Mouse (Mus musculus) CD4-positive helper T cell, adult 2 months (primary cell): ENCODE data around the gene Grap.

Source experiments
- DNase-seq: peaks from one replicate; pipeline ENCODE4 v3.0.0-alpha.2; 2012; ENCODE audit warnings: low read depth, missing footprints, low spot score

The Grap gene

DNA sequence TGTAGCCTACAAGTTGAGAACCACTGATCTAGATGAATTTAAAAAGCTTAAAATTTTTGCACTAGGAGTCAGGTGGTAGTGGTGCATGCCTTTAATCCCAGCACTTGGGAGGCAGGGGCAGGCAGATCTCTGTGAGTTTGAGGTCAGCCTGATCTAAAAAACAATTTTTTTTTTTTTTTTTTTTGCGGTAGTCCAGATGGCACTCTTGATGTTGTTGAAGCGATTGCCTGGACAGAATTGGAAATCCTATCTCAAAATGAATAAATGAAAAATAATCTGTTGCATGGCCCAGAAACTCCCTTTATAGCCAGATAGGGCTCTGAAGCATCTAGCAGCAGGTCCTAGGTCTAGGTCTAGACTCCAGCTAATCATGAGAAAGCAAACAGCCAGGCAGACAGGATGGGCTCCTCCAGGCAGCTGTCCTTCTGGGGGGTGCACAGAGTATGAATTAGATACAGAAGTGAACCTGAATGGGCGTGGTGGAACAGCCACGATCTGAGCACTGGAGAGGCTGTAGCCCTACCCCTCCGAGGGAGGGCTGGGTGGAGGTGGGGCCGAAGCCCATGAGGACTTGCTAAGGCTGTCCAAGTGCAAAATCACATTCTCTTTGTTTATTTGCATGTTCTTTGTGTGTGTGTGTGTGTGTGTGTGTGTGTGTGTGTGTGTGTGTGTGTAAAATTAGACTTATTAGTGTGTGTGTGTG, 3.2 kb downstream of the Grap start:
- no peak for DNase-seq

- no peak for DNase-seq
These were observed 4.4 kb downstream of the Grap start for GRCm38 (mm10) chr11:61657432-61657831.

GRCm38 (mm10) chr11:61658360-61658922, 5.4 kb downstream of the Grap start:
- DNase-seq = no peak

DNA sequence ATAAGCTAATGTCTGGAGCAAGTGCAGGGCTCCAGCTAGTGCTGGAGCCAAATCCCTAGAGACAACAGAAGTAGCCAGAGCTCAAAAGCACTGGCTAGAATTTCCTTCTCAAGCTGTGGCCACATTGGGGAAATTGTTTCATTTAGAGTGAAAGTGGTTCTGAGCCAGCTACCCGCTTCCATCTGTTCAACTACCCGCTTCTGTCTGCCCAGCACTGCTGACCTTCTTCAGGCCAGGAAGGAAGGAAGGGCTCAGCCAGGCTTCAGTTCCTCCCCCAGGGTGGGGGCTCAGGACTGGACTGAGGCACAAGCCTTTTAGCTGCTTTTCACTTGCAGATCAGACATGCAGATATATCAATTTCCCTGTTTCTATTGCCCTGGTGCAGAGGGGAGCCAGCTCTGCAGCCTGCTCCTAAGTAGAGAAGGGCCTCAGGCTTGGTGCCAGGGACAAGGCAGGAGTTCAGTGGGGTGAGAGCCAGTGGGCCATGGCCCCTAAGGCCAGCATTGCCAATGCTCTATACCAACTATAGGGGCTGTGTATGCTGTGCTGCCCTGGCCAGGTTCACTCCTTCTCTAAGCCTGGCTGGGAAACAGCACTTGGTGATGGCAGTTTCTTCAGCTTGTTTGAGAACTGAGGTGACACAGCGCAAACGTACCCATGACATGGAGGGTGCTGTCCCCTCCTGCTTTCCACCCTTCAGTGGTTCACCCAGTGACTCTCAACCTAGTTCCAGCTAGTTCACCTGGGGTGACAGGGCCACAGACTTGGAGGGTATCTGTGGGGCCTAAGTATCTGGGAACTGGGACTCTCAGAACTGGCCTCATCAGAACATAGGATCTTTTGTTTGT, 6.2 kb downstream of the Grap start:
- DNase-seq = no peak

DNA sequence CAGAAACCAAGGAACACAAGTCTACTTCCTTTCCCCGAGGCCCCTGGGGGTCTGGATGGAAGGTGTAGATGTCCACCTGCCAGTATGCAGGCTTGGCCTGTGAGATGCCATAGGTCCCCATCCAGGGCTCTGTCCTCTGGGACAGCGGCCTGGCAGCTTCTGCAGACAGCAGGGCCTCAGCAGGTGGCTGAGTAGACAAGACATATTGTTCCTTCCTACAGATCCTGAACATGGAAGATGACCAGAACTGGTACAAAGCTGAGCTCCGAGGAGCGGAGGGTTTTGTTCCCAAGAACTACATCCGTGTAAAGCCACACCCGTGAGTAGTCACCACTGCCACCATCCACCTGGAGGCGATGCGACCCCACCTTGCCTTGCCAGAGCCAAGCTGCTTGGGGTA, 6.9 kb downstream of the Grap start:
- no peak for DNase-seq

DNA sequence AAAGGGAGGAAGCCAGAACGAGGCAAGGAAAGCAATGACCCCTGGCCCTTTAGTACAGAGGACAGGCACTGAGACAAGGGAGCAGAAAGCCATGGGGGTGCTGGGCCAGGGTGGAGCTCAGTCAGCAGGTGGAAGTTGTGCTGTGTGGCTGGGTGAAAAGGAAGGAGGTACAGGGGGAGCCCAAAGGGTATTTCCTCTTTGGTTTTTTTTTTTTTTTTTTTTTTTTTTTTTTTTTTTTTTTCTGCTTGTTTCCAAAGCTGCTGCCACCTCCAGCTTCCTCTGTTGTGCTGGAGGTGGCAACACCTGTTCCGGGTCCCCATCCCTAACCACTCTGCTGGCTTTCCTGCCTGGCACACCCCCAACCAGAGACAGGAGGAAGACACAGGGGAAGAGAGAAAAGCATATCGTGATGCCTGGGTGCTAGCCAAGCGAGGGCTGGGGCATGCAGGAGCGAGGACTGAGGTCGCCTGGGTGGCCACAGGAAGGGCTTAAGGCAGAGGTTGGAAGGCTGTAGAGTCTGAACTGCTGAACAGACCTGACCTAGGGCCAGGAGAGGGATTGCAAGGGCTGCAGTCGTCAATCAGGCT, 7.8 kb downstream of the Grap start:
- peak; percentile 70 for DNase-seq

- DNase-seq = no peak
These were observed 9.1 kb downstream of the Grap start for GRCm38 (mm10) chr11:61662189-61662588.

- DNase-seq = no peak
These were observed 12.3 kb downstream of the Grap start for GRCm38 (mm10) chr11:61665401-61665800.

GRCm38 (mm10) chr11:61665991-61666799, 13.1 kb downstream of the Grap start:
- DNase-seq = peak; percentile 48

DNA sequence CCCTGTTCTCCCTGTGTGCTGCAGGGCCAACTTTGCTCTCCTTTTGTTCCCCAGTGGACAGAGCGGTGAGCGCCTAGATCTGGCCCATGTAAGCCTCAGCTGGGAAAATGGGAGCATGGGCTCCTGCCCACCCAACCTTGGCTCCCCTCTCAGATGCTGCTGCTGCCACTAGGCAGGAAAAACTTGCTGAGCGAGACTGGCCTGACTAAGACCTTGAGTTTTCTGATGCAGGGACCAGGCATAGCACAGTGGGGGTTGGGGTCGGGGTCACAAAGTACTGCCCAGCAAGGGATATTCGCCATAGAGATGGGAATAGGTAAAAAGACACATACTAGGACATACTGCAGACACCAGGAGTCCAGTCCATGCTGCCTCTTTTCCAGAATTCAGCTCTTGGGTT, 14.2 kb downstream of the Grap start:
- DNase-seq = no peak

DNA sequence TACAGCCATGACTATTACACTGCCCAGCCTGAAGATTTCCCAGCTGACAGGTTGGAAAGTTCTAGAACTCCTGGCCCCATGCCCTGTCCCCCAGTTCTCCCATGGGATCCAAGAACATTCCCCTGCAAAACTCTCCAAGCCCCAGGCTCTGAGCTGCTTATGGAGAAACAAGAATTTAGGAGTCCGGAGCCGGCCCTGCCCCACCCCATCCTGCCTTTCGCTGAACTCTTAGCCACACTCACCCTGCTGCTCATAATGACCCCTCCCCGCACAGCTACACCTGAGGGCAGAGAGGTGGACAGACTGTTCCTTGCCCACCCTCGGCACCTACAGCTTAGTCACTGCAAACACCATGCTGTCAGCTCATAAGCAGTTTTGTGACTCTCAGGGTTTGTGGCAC, 14.7 kb downstream of the Grap start:
- DNase-seq = no peak

GRCm38 (mm10) chr11:61669492-61670490, 16.7 kb downstream of the Grap start:
- DNase-seq = peak; percentile 62

- DNase-seq = no peak
These were observed 18.8 kb downstream of the Grap start for GRCm38 (mm10) chr11:61671781-61672383.

- no peak for DNase-seq
These were observed 20.6 kb downstream of the Grap start for GRCm38 (mm10) chr11:61673686-61674085.

- no peak for DNase-seq
These were observed 21.2 kb downstream of the Grap start for GRCm38 (mm10) chr11:61674151-61674838.

- no peak for DNase-seq
These were observed 21.7 kb downstream of the Grap start for GRCm38 (mm10) chr11:61674839-61675159.

GRCm38 (mm10) chr11:61675332-61675731, 22.3 kb downstream of the Grap start:
- DNase-seq = no peak

- no peak for DNase-seq
These were observed 23.3 kb downstream of the Grap start for GRCm38 (mm10) chr11:61676216-61676854.

DNA sequence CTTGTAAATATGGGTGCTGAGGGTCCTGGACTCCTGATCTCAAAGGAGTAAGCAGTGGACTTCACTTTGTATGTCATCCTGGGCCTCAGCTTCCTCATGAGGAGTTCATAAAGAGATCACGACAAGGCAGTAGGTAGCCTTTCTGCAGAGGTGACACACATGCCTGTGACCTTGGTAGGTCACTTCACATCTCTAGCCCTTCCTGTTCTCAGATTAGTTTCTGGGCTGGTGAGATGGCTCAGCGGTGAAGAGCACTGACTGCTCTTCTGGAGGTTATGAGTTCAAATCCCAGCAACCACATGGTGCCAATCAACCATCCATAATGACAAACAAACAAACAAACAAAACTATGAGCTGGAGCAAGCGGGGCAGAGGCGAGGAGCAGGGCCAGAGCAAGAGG, 24.6 kb downstream of the Grap start:
- DNase-seq = no peak
